Mouse (Mus musculus): Measurements from ENCODE around the gene Asb2. TPM values are rescaled to one million over a fixed set of nuclear protein-coding genes. Genes with fewer than 3 reads are reported as not detected.

Gene Asb2
- total and polyA plus RNA-seq, 3 experiments, result 3.0 to 5.3 (median 4.1) TPM

DNA sequence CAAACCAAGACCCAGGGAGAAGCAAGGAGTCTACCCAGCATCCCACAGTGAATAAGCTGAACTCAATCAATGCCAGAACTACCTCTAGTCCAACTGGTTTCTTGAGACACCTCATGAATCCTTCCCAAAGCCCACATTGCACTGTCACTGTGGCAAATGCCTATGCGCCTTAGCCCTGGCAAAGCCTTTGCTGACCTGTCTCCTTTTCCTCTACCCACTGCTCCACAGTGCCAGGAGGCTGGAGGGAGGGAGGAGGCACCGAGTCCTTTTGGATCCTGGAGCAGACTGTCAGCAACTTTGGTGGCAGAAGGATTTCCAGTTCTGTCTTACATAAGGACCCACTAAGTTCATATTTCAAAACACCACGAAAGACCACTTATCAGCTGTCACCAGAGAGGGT is 72.4 kb downstream of the Asb2 start:
- DNase-seq (ENCODE audit: extremely low read depth), result no peak
- H3K9me3 ChIP-seq (replicated peaks; ENCODE audit: low read length), result no peaks in the 10 kb centered on the region
- H3K79me2 ChIP-seq (replicated peaks; ENCODE audit: control insufficient read depth, extremely low read depth, insufficient read depth, poor library complexity, severe bottlenecking), result no peaks in the 10 kb centered on the region
- no peak overlapping the region for H3K9ac ChIP-seq (ENCODE audit: insufficient read depth, low read depth)
- dilution Hi-C loops (cut with MboI; ENCODE audit: extremely low pct_ligation_motif_present, extremely low pct_unique_long_range_greater_than_20kb, low sequenced_read_pairs), result no loop called here
- no peaks in the 10 kb centered on the region for H3K27me3 ChIP-seq (replicated peaks)
- in situ Hi-C loops (cut with MboI; ENCODE audit: low pct_ligation_motif_present, low pct_unique_long_range_greater_than_20kb, low sequenced_read_pairs), result no loop called here
- H3K4me3 ChIP-seq (replicated peaks in 1 of 3; ENCODE audit: low read depth in 2 of 3, low read length in 2 of 3, poor library complexity in 1 of 3), result no peak overlapping the region
- H3K36me3 ChIP-seq (replicated peaks in 1 of 2; ENCODE audit: control insufficient read depth in 1 of 2, insufficient read depth in 1 of 2, low read length in 1 of 2), result no peaks in the 10 kb centered on the region
- TF ChIP-seq GABPA (IDR thresholded peaks at IDR 0.05; ENCODE audit: insufficient replicate concordance, low read depth, low read length), result no peak
- no peak for TF ChIP-seq TCF12 (IDR thresholded peaks at IDR 0.05; ENCODE audit: low read depth, low read length)
- no peak for TF ChIP-seq PAX5 (IDR thresholded peaks at IDR 0.05; ENCODE audit: low read length)
- no peak for TF ChIP-seq RCOR1 (conservative IDR thresholded peaks at IDR 0.05; ENCODE audit: low read depth, low read length)
- no peak for TF ChIP-seq ZNF384 (IDR thresholded peaks at IDR 0.05; ENCODE audit: low read depth, low read length)
- no peak for TF ChIP-seq CHD1 (IDR thresholded peaks at IDR 0.05; ENCODE audit: low read depth, low read length)
- no peak for TF ChIP-seq RAD21 (IDR thresholded peaks at IDR 0.05; ENCODE audit: low read depth, low read length)
- TF ChIP-seq JUN (IDR thresholded peaks at IDR 0.05; ENCODE audit: insufficient read depth, low read depth, low read length), result no peak
- no peak for TF ChIP-seq MAFK (IDR thresholded peaks at IDR 0.05; ENCODE audit: insufficient replicate concordance, low read length)
- no peak for TF ChIP-seq BHLHE40 (IDR thresholded peaks at IDR 0.05; ENCODE audit: low read depth, low read length)
- no peak for TF ChIP-seq USF2 (conservative IDR thresholded peaks at IDR 0.05; ENCODE audit: low read depth, low read length)
- peaks cover 5 to 15% of the 10 kb centered on the region in 2 experiments; a peak in 2 of 4 replicates for H3K4me1 ChIP-seq (ENCODE audit: control insufficient read depth in 1 of 2, insufficient read depth in 2 of 2)
- no peak overlapping the region for H3K4me2 ChIP-seq (ENCODE audit: insufficient read depth, low read depth, poor library complexity, severe bottlenecking)
- no peak overlapping the region for H3K27ac ChIP-seq (ENCODE audit: insufficient read depth, low read depth)

DNA sequence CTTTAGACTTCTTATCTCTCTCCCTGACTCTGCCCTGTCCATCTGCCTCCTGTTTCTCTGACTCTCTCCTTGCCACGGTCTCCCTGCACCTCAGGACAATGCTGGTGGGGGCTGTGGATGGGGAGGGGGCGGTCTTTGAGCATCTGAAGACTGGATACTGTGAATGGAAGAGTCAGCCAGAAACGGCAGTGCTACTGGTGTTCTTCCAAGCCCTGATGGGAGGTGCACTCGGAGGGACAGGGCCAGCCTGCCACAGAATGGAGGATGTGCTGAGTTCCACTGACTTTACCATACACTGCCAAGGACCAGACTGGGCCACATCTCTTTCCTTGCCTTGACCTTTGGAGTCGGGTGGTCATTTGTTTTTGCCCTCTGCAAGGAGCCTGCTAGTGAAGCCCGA is 72.9 kb downstream of the Asb2 start:
- Histone ChIP-seq H3K4me3 (replicated peaks in 1 of 3; ENCODE audit: low read depth in 2 of 3, low read length in 2 of 3, poor library complexity in 1 of 3) (no peak overlapping the region), H3K36me3 (replicated peaks in 1 of 2; ENCODE audit: control insufficient read depth in 1 of 2, insufficient read depth in 1 of 2, low read length in 1 of 2) (no peaks in the 10 kb centered on the region), H3K9ac (ENCODE audit: insufficient read depth, low read depth) (no peak overlapping the region), H3K4me2 (ENCODE audit: insufficient read depth, low read depth, poor library complexity, severe bottlenecking) (no peak overlapping the region), H3K4me1 (ENCODE audit: control insufficient read depth in 1 of 2, insufficient read depth in 2 of 2) (peaks cover 5 to 15% of the 10 kb centered on the region in 2 experiments; a peak in 2 of 4 replicates), H3K27me3 (replicated peaks) (no peaks in the 10 kb centered on the region), H3K79me2 (replicated peaks; ENCODE audit: control insufficient read depth, extremely low read depth, insufficient read depth, poor library complexity, severe bottlenecking) (no peaks in the 10 kb centered on the region), H3K27ac (ENCODE audit: insufficient read depth, low read depth) (no peak overlapping the region), H3K9me3 (replicated peaks; ENCODE audit: low read length) (peaks cover 4% of the 10 kb centered on the region)
- TF ChIP-seq SIN3A (IDR thresholded peaks at IDR 0.05; ENCODE audit: low read length) (no peak), GABPA (IDR thresholded peaks at IDR 0.05; ENCODE audit: insufficient replicate concordance, low read depth, low read length) (no peak), POLR2A (IDR thresholded peaks at IDR 0.05; ENCODE audit: low read depth, low read length) (no peak), UBTF (IDR thresholded peaks at IDR 0.05; ENCODE audit: low read depth, low read length) (no peak)
- in situ Hi-C loops (cut with MboI; ENCODE audit: low pct_ligation_motif_present, low pct_unique_long_range_greater_than_20kb, low sequenced_read_pairs) (no loop called here), dilution Hi-C loops (cut with MboI; ENCODE audit: extremely low pct_ligation_motif_present, extremely low pct_unique_long_range_greater_than_20kb, low sequenced_read_pairs) (no loop called here)
- no peak for DNase-seq (ENCODE audit: extremely low read depth)

DNA sequence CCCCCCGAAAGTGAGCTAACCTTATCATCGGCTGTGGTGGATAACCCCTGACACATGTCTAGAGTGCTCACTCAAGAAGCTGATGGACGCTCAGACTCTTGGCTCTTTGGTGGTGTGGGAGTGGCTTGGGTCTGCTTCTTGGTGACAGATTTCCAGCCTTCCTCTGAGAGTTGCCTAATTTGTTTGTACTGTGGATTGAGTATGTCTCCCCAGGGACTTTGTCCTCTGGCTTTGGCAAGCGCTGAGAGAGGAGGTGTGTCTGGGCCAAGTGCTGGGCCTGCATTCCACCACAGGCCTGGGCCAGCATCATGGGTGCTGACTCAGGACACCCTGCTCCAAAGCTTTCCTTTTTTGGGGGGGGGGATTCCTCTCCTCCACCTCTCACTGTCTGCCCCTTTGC is 73.9 kb downstream of the Asb2 start:
- Histone ChIP-seq H3K36me3 (replicated peaks in 1 of 2; ENCODE audit: control insufficient read depth in 1 of 2, insufficient read depth in 1 of 2, low read length in 1 of 2) (no peaks in the 10 kb centered on the region), H3K79me2 (replicated peaks; ENCODE audit: control insufficient read depth, extremely low read depth, insufficient read depth, poor library complexity, severe bottlenecking) (no peaks in the 10 kb centered on the region), H3K4me2 (ENCODE audit: insufficient read depth, low read depth, poor library complexity, severe bottlenecking) (no peak overlapping the region), H3K4me3 (replicated peaks in 1 of 3; ENCODE audit: low read depth in 2 of 3, low read length in 2 of 3, poor library complexity in 1 of 3) (no peak overlapping the region), H3K9ac (ENCODE audit: insufficient read depth, low read depth) (no peak overlapping the region), H3K27me3 (replicated peaks) (no peaks in the 10 kb centered on the region), H3K4me1 (ENCODE audit: control insufficient read depth in 1 of 2, insufficient read depth in 2 of 2) (peaks cover 5 to 15% of the 10 kb centered on the region in 2 experiments; a peak in 2 of 4 replicates), H3K9me3 (replicated peaks; ENCODE audit: low read length) (peaks cover 8% of the 10 kb centered on the region), H3K27ac (ENCODE audit: insufficient read depth, low read depth) (no peak overlapping the region)
- in situ Hi-C loops (cut with MboI; ENCODE audit: low pct_ligation_motif_present, low pct_unique_long_range_greater_than_20kb, low sequenced_read_pairs) (no loop called here), dilution Hi-C loops (cut with MboI; ENCODE audit: extremely low pct_ligation_motif_present, extremely low pct_unique_long_range_greater_than_20kb, low sequenced_read_pairs) (no loop called here)
- DNase-seq (ENCODE audit: extremely low read depth), result peak; percentile 28
- TF ChIP-seq MEF2A (IDR thresholded peaks at IDR 0.05; ENCODE audit: borderline replicate concordance, low read depth, low read length) (no peak), EP300 (IDR thresholded peaks at IDR 0.05; ENCODE audit: low read length) (0 out of 2 replicates have a peak, but pooled peaks have one; percentile 12), MAFK (IDR thresholded peaks at IDR 0.05; ENCODE audit: insufficient replicate concordance, low read length) (no peak)
